Mouse (Mus musculus): ENCODE results near the gene Tas2r104.

Gene Tas2r104

GRCm38 (mm10) chr6:131685644-131686043 lies at the start of gene Tas2r104:
TSS of gene Tas2r104 (minus strand) at chr6:131685744.
- DNase-seq, result no peak

- no peak for DNase-seq
Measured at GRCm38 (mm10) chr6:131712803-131713202, 27.3 kb upstream of the Tas2r104 start.

GRCm38 (mm10) chr6:131689963-131690362 lies 4.4 kb upstream of the Tas2r104 start, which contains the start of gene Tas2r114:
TSS of gene Tas2r114 (minus strand) at chr6:131690063.
- DNase-seq, result no peak

GRCm38 (mm10) chr6:131687395-131687794 lies 1.9 kb upstream of the Tas2r104 start, which contains the start of gene Tas2r105:
TSS of gene Tas2r105 (minus strand) at chr6:131687495.
- DNase-seq, result no peak

- no peak for DNase-seq
Measured at GRCm38 (mm10) chr6:131678786-131679185, 6.8 kb downstream of the Tas2r104 start, which contains the start of gene Tas2r106. TSS of gene Tas2r106 (minus strand) at chr6:131678886.

GRCm38 (mm10) chr6:131660049-131660448 lies 25.5 kb downstream of the Tas2r104 start, which contains the start of gene Tas2r107:
TSS of gene Tas2r107 (minus strand) at chr6:131660149.
- DNase-seq, result no peak

Measured in retina, postnatal 1 day (tissue).